Mouse (Mus musculus): ENCODE measurements at regions not wholly inside any gene's neighbourhood (a gene's known extent, or its start where the extent isn't known, plus 50 kb on each side); places are given as distances from the start of the nearest gene placed in this dataset.

DNA sequence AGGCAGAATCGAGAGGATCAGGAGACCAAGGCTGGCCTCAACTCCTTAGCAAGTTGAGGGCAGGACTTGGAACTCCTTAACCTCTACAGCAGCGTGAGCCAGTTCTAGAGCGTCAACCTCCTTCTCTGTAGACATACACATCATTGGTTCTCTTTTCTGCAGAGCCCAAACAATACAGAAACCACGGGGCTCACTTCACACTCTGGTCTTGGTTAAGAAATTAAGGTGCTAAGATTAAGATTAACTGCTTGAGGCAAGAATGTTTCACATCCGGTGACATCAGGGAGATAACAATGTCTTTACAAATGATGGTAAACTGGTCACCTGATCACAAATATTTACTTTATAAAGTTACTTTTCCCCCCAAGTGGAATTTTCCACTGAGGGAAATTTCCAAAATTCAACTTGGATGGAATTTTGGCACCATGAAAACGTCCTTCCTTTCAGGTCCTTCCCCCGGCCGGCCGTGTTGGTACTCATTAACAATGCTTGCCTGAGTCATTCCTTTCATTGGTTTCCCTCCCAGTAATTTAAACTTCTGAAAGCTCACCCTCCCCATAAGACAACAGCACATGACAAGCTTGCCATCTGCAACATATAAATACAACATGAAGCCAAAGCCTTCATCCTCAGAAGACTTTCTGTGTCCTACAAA is 77.3 kb upstream of the Kdm7a start:
- DNase-seq (ENCODE audit: low read depth, low spot score): no peak

DNA sequence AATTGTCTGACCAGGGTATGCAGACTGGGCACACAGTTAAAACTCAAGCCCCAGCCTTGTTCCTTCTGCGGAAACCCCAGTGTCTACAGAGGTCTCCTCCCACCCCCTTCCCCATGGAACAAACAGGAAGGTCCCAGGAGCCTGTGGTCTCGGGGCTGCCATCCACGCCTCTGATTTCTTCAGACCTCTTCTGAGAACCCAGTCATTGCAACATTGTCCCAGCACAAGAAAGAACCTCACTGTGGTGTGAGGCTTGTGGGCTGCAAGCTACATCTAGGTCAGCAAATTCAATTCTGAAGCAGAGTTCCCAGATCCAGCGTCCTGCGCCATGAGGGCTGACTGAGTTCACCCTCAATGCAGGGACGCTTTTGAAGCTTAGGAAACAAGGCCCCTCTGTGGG is 71.7 kb upstream of the Kdm7a start:
- DNase-seq (ENCODE audit: low read depth, low spot score): no peak

DNA sequence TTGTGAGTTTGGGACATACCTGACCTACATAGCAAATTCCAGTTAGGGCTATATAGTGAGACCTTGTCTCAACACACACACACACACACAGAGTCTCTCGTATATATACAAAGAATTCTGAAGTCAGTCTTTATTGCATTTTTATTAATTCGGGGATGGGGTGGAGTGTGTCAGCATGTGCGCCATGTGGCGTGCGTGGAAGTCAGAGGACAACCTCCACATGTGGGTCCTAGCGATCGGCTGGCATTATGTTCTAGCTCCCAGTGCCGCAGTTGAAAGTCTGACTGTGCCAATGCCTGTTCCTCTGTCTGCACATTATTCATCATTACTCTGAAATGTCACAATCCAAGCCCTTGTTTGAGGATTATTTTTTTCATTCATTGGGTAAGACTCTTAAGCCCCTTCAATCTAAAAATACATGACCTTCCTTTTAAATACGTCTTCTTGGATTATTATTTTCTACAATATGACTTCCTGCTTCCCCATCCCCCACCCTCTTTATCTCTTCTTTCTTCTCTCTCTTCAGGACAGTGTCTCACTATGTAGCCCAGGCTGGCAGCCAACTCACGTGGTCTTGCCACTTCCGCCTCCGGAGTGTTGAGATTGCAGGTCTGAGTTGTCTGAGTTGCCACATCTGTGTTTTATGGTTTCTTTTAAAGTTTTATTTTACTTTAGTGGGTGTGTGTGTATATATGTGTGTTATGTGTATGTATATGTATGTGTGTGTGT is 68.3 kb upstream of the Kdm7a start:
- peak; percentile 16 for DNase-seq (ENCODE audit: low read depth, low spot score)

DNA sequence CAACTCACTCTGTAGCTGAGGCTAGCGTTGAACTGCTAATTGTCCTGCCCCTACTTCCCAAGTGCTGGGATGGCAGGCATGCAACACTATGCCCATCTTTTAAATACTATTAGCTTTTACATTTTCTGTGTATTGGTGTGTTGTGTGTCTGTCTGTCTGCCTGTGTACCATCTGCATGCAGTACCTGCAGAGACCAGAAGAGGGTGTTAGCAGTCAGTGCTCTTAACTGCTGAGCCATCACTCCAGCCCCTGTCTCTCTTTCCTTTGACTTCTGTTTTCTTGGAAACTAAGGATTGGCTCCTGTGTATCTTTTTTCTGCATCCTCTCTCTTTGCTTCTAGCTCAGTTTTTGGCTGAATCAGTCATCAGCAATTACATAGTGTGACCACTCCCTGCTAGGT is 66.8 kb upstream of the Kdm7a start:
- no peak for DNase-seq (ENCODE audit: low read depth, low spot score)

DNA sequence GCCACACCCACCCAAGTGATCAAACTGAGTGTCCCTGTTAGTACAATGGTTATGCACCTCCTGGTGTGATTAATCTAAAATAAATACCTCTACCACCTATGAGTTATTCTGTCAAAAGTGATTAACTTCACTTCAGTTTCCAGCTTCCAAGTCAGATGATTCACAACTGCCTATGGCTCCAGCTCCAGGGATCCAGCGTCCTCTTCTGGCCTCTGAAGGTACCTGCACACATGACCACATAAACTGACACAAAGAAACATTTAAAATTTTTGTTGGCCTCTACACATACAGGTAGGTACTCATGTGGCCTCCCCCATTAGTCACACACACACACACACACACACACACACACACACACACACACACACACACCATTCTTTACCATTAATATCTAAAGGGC is 63.9 kb upstream of the Kdm7a start:
- no peak for DNase-seq (ENCODE audit: low read depth, low spot score)

DNA sequence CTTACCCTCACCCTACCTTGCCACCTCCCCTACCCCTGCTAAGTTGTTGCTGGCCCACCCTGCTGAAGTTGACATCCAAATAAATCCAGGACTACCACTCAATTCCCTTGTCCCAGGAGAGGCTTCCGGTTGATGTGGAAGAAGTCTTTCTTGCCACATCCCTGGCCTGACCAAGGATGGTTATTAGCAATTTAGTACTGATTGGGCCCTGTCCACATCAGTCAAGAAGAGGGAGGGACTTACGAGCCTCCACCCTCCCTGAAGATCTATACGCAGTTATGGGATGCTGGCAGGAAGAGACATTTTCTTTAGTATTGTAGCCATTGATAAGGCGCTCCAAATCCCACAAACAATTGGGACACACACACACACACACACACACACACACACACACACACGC is 63.1 kb upstream of the Kdm7a start:
- no peak for DNase-seq (ENCODE audit: low read depth, low spot score)

DNA sequence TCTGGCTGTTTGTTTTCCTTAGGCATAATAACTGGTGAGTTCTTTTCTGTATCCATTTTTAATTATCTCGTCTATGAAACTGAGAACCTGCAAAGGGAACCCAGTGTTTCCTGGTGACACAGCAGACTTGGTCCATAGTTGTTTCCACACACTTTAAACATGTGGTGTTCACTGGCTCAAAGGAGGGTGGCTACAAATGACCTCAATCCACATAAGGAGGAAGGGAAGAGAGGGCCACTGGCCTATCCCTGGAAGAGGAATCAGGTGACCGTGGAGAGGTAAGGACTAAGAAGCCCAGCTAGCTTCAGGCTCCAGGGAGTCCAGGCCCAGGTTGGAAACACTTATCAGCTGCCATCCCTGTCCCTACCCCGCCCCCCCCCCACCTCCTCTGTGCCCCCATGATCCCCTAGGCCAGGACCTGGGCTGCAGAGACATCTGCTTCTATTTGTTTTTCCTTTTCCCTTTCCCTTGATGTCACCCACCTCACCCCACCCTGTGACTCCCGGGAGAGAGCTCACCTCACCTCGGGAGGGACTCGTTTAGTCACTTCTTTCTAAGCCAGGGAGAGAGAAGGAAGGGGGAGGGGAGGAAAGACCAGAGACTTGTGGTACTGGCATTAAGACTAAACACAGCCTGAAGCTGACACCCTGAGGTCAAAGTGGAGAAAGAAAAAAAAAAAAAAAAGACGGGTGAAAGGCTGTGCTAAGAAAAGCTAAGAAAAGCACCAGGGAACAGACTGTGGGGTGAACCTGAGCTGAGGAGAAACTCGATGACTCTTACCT is 62.2 kb upstream of the Kdm7a start:
- no peak for DNase-seq (ENCODE audit: low read depth, low spot score)

DNA sequence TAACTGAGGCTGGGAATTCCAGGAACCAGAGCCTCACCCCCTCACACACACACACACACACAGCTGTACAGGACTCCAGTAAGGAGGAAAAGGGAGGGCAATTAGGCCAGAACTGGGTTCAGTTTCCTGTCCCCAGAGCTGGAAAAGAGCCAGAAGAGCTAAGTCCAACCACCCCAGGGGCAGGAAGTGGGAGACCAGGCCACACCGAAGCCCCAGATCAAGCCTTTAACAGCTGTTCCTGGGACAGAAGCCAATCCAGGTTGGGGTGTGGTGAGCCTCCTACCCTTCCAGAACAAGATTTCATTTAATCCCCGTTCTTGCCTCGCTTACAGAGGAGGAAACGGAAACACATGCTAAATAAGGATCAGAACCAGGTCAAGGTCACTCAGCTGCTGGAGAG is 58.1 kb upstream of the Kdm7a start:
- DNase-seq (ENCODE audit: low read depth, low spot score): no peak

DNA sequence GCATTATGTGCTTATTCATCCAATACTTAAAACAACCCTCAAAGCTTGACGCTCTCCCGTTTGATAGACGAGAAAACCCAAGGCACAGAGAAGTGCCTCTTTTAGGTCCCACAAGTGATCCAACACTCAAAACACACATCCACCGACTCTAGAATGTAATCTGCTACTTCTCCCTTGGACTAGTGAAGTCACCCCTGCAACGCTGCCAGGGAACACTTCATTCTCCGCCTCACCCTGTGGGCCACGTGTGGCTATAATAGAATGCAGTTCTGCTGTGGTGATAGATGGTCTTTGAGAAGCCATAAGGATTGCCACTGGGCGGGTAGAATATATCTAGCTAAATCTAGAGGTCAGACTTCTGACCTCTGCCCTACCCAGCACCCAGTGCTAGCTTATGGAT is 57.0 kb upstream of the Kdm7a start:
- DNase-seq (ENCODE audit: low read depth, low spot score): no peak

DNA sequence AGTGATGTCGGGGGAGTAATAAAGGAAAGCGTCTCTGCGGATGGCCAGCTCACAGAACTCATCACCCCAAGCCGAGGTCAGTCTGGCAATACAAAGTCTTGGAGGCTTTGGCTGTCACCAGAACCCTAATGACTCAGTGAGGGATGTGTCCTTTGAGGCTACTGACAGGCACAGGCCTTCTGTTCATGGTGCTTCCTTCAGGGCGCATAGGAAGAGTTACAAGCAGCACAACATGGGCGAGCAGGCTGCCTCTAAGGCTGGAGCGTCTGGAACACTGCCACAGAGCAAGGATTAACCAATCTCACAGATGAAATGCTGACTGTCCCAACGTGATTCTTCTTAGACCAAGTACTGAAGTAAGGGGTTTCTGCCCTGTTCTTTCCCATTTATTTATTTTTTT is 55.4 kb upstream of the Kdm7a start:
- no peak for DNase-seq (ENCODE audit: low read depth, low spot score)

DNA sequence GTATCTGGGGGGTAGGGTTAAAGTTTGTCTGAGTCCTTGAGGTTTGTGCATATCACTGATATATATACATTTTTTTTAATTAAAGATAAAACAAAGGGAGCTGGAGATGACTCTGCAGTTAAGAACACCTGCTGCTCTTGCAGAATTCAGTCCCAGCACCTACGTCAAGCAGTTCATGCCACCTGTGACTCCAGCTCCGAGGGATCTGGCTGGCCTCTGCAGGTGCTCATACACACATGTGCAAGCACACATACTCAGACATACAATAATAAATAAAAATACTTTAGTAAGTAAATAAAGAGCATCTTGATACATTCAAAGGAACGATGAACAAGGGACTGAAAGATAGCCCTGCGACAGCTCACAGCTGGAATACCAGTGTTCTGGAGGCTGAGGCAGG is 53.9 kb upstream of the Kdm7a start:
- DNase-seq (ENCODE audit: low read depth, low spot score): no peak

DNA sequence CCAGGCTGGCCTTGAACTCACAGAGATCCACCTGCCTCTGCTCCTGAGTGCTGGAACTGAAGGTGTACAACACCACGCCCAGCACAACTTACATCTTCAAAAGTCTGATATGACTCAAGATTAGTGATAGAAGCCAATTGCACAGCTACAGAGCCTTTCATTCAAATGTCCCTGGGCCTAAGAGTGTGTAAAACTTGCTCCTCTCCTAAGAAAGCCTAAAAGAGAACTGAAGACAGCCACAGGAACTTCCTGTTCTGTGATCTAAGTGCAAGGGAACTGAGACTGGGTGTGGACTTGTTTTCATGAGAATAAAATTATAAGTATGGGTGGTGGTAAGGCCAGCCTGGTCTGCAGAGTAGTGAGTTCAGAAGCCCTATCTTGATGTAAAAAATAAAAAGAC is 52.5 kb upstream of the Kdm7a start:
- no peak for DNase-seq (ENCODE audit: low read depth, low spot score)

DNA sequence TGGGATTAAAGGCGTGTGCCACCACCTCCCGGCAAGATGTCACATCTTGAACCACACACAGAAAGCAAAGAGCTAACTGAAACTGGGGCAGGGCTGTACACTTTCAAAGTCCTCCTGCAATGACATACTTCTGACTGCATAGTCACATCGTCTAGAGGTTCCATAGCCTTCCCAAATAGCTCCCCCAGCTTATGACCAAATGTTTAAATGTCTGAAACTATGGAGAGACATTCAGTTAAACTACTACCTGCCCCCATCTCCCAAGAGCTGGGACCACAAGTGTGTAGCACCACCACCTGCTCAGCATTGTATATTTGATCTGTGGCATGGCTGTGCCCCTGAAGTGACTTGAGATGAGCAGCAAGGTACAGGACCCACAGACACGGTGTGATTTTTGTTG is 52.1 kb upstream of the Kdm7a start:
- DNase-seq (ENCODE audit: low read depth, low spot score): no peak

DNA sequence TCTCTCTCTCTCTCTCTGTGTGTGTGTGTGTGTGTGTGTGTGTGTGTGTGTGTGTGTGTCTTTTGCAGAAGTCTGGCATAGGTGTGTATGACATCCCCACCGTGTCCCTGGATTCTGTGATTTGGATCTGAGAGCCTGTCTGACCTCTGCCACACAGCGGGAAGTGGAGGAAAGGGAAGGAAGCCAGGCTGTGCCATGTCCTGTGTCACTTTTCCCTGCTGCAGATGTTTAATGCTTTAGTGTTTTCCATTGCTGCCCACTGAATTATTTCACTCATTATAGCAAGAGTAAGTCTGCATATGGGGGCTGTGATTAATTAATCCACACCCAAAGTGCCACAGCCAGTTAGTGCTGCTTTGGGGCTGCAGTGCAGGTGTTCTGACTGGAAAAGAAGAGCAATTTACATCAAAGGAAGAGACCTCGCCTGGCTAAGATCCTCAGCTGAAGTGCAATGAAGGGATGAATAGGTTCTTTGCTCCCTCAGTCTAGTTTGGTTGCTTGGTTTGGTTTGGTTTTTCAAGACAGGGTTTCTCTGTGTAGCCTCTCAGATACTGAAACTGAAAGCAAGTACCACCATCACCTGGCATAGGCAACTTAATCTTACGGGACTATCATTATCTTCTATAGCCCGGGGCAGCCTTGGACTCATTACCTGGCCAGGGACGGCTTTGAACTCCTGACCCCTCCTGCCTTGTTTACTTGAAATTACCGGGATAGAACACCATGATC is 51.2 kb upstream of the Kdm7a start:
- DNase-seq (ENCODE audit: low read depth, low spot score): no peak

DNA sequence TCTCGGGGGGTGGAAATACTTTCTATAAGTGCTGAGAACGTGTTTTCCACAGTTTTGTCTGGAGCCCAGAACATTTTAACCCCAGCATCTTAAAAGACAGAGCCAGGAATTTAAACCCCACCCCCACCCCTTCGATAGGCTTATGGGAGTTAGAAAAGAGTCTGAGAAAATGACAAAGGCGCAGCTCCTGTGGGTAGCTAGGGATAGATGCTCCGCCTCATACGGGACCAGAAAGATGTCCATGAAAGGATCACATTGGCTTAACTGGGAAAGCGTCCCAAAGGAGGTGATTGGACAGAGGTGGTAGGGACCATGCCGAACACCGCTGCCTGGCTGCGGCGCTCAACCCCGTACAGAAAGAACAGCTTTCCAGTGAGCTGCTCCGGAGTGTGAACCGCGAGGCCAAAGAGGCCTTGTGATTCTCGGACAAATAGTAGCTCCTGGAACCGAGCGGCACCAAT is 50.6 kb upstream of the Kdm7a start:
- peak; percentile 16 for DNase-seq (ENCODE audit: low read depth, low spot score)

DNA sequence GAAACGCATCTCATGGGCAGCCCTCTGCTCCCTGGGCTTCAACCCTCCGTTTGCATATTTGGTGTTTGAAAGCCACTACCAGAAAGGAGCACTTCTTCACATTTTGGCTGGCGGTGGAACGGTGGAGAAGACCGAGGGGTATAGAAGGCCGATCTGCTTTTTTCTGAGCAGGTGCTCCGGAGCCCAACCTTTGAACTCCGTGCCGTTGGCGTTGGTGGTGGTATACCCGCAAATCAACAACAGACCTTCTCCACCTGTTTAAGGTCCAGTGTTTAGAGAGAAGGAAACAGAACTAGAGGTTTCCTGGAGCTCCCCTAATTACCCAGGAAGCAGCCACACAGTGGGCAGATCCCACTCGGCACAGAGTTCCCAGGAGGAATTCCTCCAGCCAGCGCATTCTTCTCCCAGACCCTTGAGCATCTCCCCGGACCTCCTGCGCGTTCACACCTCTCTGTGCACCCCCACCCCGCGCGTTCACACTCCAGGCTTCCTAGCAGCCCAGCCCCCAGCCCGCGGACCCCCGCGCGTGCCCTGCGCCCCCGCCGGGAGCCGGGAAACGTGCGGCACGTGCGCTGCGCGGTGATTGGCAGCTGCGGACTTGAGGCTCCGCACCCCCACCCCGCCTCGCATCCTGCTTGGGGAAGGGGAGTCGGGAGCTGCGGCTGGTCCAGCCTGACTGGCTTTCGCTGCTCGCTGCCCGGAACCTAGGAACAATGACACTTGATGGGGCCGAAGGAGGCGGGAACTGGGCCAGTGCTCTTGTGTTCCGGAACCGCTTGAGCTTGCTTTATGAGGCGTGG is 49.9 kb upstream of the Kdm7a start:
- no peak for DNase-seq (ENCODE audit: low read depth, low spot score)

Data from retina, adult 2 months (tissue).